Comparison of ENCODE assay signal across 8 mouse cellular contexts in genomic region chr3:133545304-133545666, GRCm38 (mm10). TPM values are rescaled to one million over a fixed set of nuclear protein-coding genes. Genes with fewer than 3 reads are reported as not detected.
DNase-seq lines count a peak whose midpoint lies in the region; ATAC-seq and TF ChIP-seq lines count a peak whose summit lies in the region.

No protein-coding gene starts in this region.

- 11% methylated on average over 6 of the region's 6 CpGs for WGBS in limb, embryonic 14.5 days
- whole genome bisulfite sequencing in stomach, embryonic 14.5 days = 12% methylated on average over 6 of the region's 6 CpGs

- peak; percentile 11 for DNase-seq in retina, embryonic 14.5 days (ENCODE audit: low spot score)
- no peak for DNase-seq in retina, postnatal 1 day
- no peak for DNase-seq in limb, embryonic 14.5 days (ENCODE audit: low spot score)
- no peak for DNase-seq in ovary, adult 18-20 months (ENCODE audit: low spot score)
- no peak for DNase-seq in cerebellum, adult 18-20 months

- peaks cover 15% of the 10 kb centered on the region for H3K27me3 ChIP-seq in erythroblast, embryonic 14.5 days (ENCODE audit: control insufficient read depth)
- H3K27me3 ChIP-seq in limb, embryonic 14.5 days (ENCODE audit: control insufficient read depth, insufficient read depth, low read length) = no peaks in the 10 kb centered on the region
- no peaks in the 10 kb centered on the region for H3K27me3 ChIP-seq in stomach, embryonic 14.5 days (ENCODE audit: control insufficient read depth, insufficient read depth, low read length)

- ATAC-seq in erythroblast, adult 5-6 weeks (replicated peaks; ENCODE audit: low FRiP score, poor library complexity, severe bottlenecking) = no peak
- ATAC-seq in limb, embryonic 14.5 days (ENCODE audit: low FRiP score, low read depth) = no peak
- ATAC-seq in stomach, embryonic 14.5 days (ENCODE audit: insufficient number of reproducible peaks, insufficient read depth, low FRiP score, low read depth) = no peak

- peak overlapping the region; percentile 97 for H3K27ac ChIP-seq in limb, embryonic 14.5 days (replicated peaks; ENCODE audit: low read depth, low read length)
- H3K27ac ChIP-seq in stomach, embryonic 14.5 days (ENCODE audit: low read length) = peak overlapping the region; percentile 98

- H3K4me2 ChIP-seq in limb, embryonic 14.5 days (replicated peaks; ENCODE audit: low read depth, low read length, severe bottlenecking) = peak overlapping the region; percentile 68
- peak overlapping the region; percentile 54 for H3K4me2 ChIP-seq in stomach, embryonic 14.5 days (replicated peaks; ENCODE audit: low read depth, low read length)

- peak overlapping the region; percentile 75 for H3K4me3 ChIP-seq in erythroblast, embryonic 14.5 days (replicated peaks)
- peak overlapping the region; percentile 69 for H3K4me3 ChIP-seq in limb, embryonic 14.5 days (replicated peaks; ENCODE audit: low read length)
- H3K4me3 ChIP-seq in stomach, embryonic 14.5 days (ENCODE audit: low read depth, low read length) = peak overlapping the region; percentile 71

- H3K36me3 ChIP-seq in erythroblast, embryonic 14.5 days (ENCODE audit: control insufficient read depth) = no peaks in the 10 kb centered on the region
- H3K36me3 ChIP-seq in limb, embryonic 14.5 days (ENCODE audit: control insufficient read depth, insufficient read depth, low read length) = no peaks in the 10 kb centered on the region
- no peaks in the 10 kb centered on the region for H3K36me3 ChIP-seq in stomach, embryonic 14.5 days (ENCODE audit: control insufficient read depth, insufficient read depth, low read length)

- peaks cover 13% of the 10 kb centered on the region for H3K4me1 ChIP-seq in erythroblast, embryonic 14.5 days (ENCODE audit: control insufficient read depth)
- peaks cover 9% of the 10 kb centered on the region for H3K4me1 ChIP-seq in limb, embryonic 14.5 days (ENCODE audit: control insufficient read depth, insufficient read depth, low read length)
- H3K4me1 ChIP-seq in stomach, embryonic 14.5 days (ENCODE audit: control insufficient read depth, insufficient read depth, low read length) = peaks cover 2% of the 10 kb centered on the region; the same call in 1 of the 2 replicates

- H3K9ac ChIP-seq in limb, embryonic 14.5 days (ENCODE audit: low read depth, low read length, severe bottlenecking) = 0 out of 2 replicates have a peak overlapping the region, but pooled peaks have one; percentile 88
- peak overlapping the region; percentile 82; the same call in 1 of the 2 replicates for H3K9ac ChIP-seq in stomach, embryonic 14.5 days (replicated peaks; ENCODE audit: low read depth, low read length)

- TF ChIP-seq POLR2A in limb, embryonic 14.5 days (IDR thresholded peaks at IDR 0.05; ENCODE audit: borderline replicate concordance, extremely low read depth, insufficient read depth, insufficient read length) = no peak

- no peaks in the 10 kb centered on the region for H3K9me3 ChIP-seq in erythroblast, embryonic 14.5 days (ENCODE audit: control insufficient read depth, low read length)
- H3K9me3 ChIP-seq in limb, embryonic 14.5 days (ENCODE audit: control insufficient read depth, low read length) = no peaks in the 10 kb centered on the region
- no peaks in the 10 kb centered on the region for H3K9me3 ChIP-seq in stomach, embryonic 14.5 days (ENCODE audit: control insufficient read depth, low read depth, low read length)

RNA-seq across cellular contexts. Expression of gene Tet2, which starts 0.3 kb away (rescaled TPM):
- polyA plus RNA-seq in erythroblast, embryonic 14.5 days (2012) = 0.01 and 0.05 TPM in 2 replicates
- total RNA-seq in erythroblast, adult 5-6 weeks (2015; ENCODE audit: low replicate concordance) = 9.4 and 12.7 TPM in 2 replicates
- 8.9 and 19.7 TPM in 2 replicates for total RNA-seq in erythroblast, adult 5-6 weeks (2017; ENCODE audit: low replicate concordance)
- polyA plus RNA-seq in limb, embryonic 14.5 days (2012; rRNA removed) = 17.7 and 21.2 TPM in 2 replicates
- 15.9 and 22.0 TPM in 2 replicates for polyA plus RNA-seq in limb, embryonic 14.5 days (2014; fragmentation: Nextera tagmentation; extraction: Ambion mirVana)
- 27.6 and 28.4 TPM in 2 replicates for polyA plus RNA-seq in stomach, embryonic 14.5 days (2014; fragmentation: Nextera tagmentation; extraction: Ambion mirVana)

Comparison
In these comparisons a context has a peak if more than half of its experiments do, and no peak if none do; other contexts are left out.
1. RNA of gene Tet2, which starts 0.3 kb away (polyA plus RNA-seq): 27.6 to 28.4 TPM in stomach, embryonic 14.5 days and 15.9 to 22.0 TPM in limb, embryonic 14.5 days; 0.01 to 0.05 TPM in erythroblast, embryonic 14.5 days; every median in the first group is over 10 times any median in the second.
2. Peak in every context shown above with its lines, with median percentiles within 50 percentile points of each other: H3K4me3 ChIP-seq.